Mouse (Mus musculus) MEL (cell line): Measurements from ENCODE around the gene Ceacam1. TPM values are rescaled to one million over a fixed set of nuclear protein-coding genes. Genes with fewer than 3 reads are reported as not detected.
"Not testable (repeated sequence)": the region's sequence is repeated elsewhere in the genome, so short reads cannot be mapped to it uniquely, and the experiment has no call there.

ENCODE experiments used
- DNase-seq: peaks from one replicate; pipeline ENCODE4 v3.0.0; 2011; ENCODE audit warnings: low read depth, low spot score
- H3K27ac ChIP-seq: 2 replicates; pipeline ENCODE4 v1.5.1; 2012; ENCODE audit warnings: low read depth, mild to moderate bottlenecking, control low read depth, low read length, moderate library complexity; ENCODE audit not compliant: control insufficient read depth
- H3K27me3 ChIP-seq, 2 experiments: fragments of 150-350 bp in 1 of 2; sonication (generic) in 1 of 2; 2 replicates each; pipeline ENCODE4 v1.6.1; 2012; ENCODE audit warnings: low read length in 2 of 2, mild to moderate bottlenecking in 2 of 2, improper control_type of control experiment in 1 of 2, moderate library complexity in 1 of 2; ENCODE audit not compliant: insufficient read depth in 2 of 2, control insufficient read depth in 1 of 2
- H3K36me3 ChIP-seq, 2 experiments: 2 replicates each; pipeline ENCODE4 v1.6.1; 2012 to 2014; ENCODE audit warnings: low read length in 2 of 2, improper control_type of control experiment in 1 of 2, inconsistent platforms in 1 of 2, mild to moderate bottlenecking in 1 of 2; ENCODE audit not compliant: insufficient read depth in 2 of 2, control insufficient read depth in 1 of 2
- H3K4me1 ChIP-seq, 2 experiments: fragments of 150-350 bp in 1 of 2; sonication (generic) in 1 of 2; 2 replicates each; pipeline ENCODE4 v1.6.1; 2012; ENCODE audit warnings: low read length in 2 of 2, improper control_type of control experiment in 1 of 2, mild to moderate bottlenecking in 1 of 2; ENCODE audit not compliant: insufficient read depth in 2 of 2, control insufficient read depth in 1 of 2
- H3K4me3 ChIP-seq, 2 experiments: fragments of 150-350 bp in 1 of 2; sonication (generic) in 1 of 2; 2 replicates each; pipeline ENCODE4 v1.5.1; 2012; ENCODE audit warnings: low read depth in 2 of 2, low read length in 2 of 2, mild to moderate bottlenecking in 2 of 2, moderate library complexity in 2 of 2, control low read depth in 1 of 2, improper control_type of control experiment in 1 of 2; ENCODE audit not compliant: control insufficient read depth in 1 of 2, insufficient read depth in 1 of 2
- H3K79me2 ChIP-seq: 2 replicates; pipeline ENCODE4 v1.6.1; 2012; ENCODE audit warnings: mild to moderate bottlenecking, low read length, moderate library complexity; ENCODE audit not compliant: control insufficient read depth, poor library complexity, insufficient read depth
- H3K9ac ChIP-seq: 2 replicates; pipeline ENCODE4 v1.6.1; 2012; ENCODE audit warnings: low read depth, mild to moderate bottlenecking, control low read depth, low read length, moderate library complexity; ENCODE audit not compliant: control insufficient read depth, poor library complexity, severe bottlenecking
- H3K9me3 ChIP-seq: fragments of 150-350 bp; sonication (generic); replicated peaks from 2 replicates; pipeline ENCODE4 v1.6.1; 2012; ENCODE audit warnings: mild to moderate bottlenecking, low read length, improper control_type of control experiment, moderate library complexity; ENCODE audit not compliant: insufficient read depth
- CHD1 ChIP-seq: IDR thresholded peaks from 2 replicates; pipeline ENCODE4 v1.6.1; 2012; ENCODE audit warnings: low read depth, mild to moderate bottlenecking, inconsistent platforms, low read length, improper control_type of control experiment
- CHD2 ChIP-seq: IDR thresholded peaks from 2 replicates; pipeline ENCODE4 v1.6.1; 2011; ENCODE audit warnings: low read length, improper control_type of control experiment
- CTCF ChIP-seq, 3 experiments: IDR thresholded peaks in 2 of 3; conservative IDR thresholded peaks in 1 of 3; 2 replicates each; pipeline ENCODE4 v1.5.1; 2011 to 2012; ENCODE audit warnings: low read length in 3 of 3, low read depth in 2 of 3, mild to moderate bottlenecking in 2 of 3, improper control_type of control experiment in 1 of 3, inconsistent platforms in 1 of 3, mixed read lengths in 1 of 3, moderate library complexity in 1 of 3; ENCODE audit not compliant: control insufficient read depth in 1 of 3, insufficient read depth in 1 of 3, poor library complexity in 1 of 3, severe bottlenecking in 1 of 3
- E2F4 ChIP-seq: IDR thresholded peaks from 2 replicates; pipeline ENCODE4 v1.6.1; 2011; ENCODE audit warnings: low read depth, low read length, improper control_type of control experiment, borderline replicate concordance
- ETS1 ChIP-seq: IDR thresholded peaks from 2 replicates; pipeline ENCODE4 v1.6.1; 2012; ENCODE audit warnings: low read depth, mild to moderate bottlenecking, inconsistent platforms, low read length, improper control_type of control experiment, moderate library complexity
- GATA1 ChIP-seq: IDR thresholded peaks from 2 replicates; pipeline ENCODE4 v1.6.1; 2011; ENCODE audit warnings: low read depth, low read length, improper control_type of control experiment
- JUND ChIP-seq: IDR thresholded peaks from 2 replicates; pipeline ENCODE4 v1.6.1; 2011; ENCODE audit warnings: low read depth, mild to moderate bottlenecking, improper control_type of control experiment, low read length
- MAX ChIP-seq: IDR thresholded peaks from 2 replicates; pipeline ENCODE4 v1.6.1; 2011; ENCODE audit warnings: low read length, improper control_type of control experiment
- MEF2A ChIP-seq: IDR thresholded peaks from 2 replicates; pipeline ENCODE4 v1.6.1; 2014; ENCODE audit warnings: low read depth, mild to moderate bottlenecking, inconsistent platforms, low read length, improper control_type of control experiment; ENCODE audit not compliant: poor library complexity, insufficient replicate concordance, severe bottlenecking; ENCODE audit errors: extremely low read depth
- MYB ChIP-seq: IDR thresholded peaks from 2 replicates; pipeline ENCODE4 v1.6.1; 2011; ENCODE audit warnings: mild to moderate bottlenecking, low read depth, low read length, improper control_type of control experiment
- MYC ChIP-seq: IDR thresholded peaks from 2 replicates; pipeline ENCODE4 v1.6.1; 2011; ENCODE audit warnings: low read depth, mild to moderate bottlenecking, low read length, improper control_type of control experiment, moderate library complexity
- NELFE ChIP-seq: IDR thresholded peaks from 2 replicates; pipeline ENCODE4 v1.6.1; 2011; ENCODE audit warnings: low read depth, low read length, improper control_type of control experiment
- POLR2A ChIP-seq, 2 experiments: IDR thresholded peaks; 2 replicates each; pipeline ENCODE4 v1.6.1; 2011 to 2012; ENCODE audit warnings: low read length in 2 of 2, mild to moderate bottlenecking in 2 of 2, control low read depth in 1 of 2, improper control_type of control experiment in 1 of 2, low read depth in 1 of 2, moderate library complexity in 1 of 2; ENCODE audit not compliant: control insufficient read depth in 1 of 2, insufficient read depth in 1 of 2, poor library complexity in 1 of 2
- POLR2AphosphoS5 ChIP-seq: IDR thresholded peaks from 2 replicates; pipeline ENCODE4 v1.6.1; 2012; ENCODE audit warnings: low read depth, borderline replicate concordance, mild to moderate bottlenecking, inconsistent platforms, low read length, moderate library complexity, mixed read lengths
- SIN3A ChIP-seq: IDR thresholded peaks from 2 replicates; pipeline ENCODE4 v1.6.1; 2012; ENCODE audit warnings: low read length, improper control_type of control experiment, inconsistent platforms
- TAL1 ChIP-seq: IDR thresholded peaks from 2 replicates; pipeline ENCODE4 v1.6.1; 2012; ENCODE audit warnings: mild to moderate bottlenecking, inconsistent platforms, low read length, moderate library complexity, mixed read lengths
- UBTF ChIP-seq: IDR thresholded peaks from 2 replicates; pipeline ENCODE4 v1.6.1; 2012; ENCODE audit warnings: low read depth, mild to moderate bottlenecking, inconsistent platforms, low read length, improper control_type of control experiment, moderate library complexity, borderline replicate concordance; ENCODE audit not compliant: insufficient read depth
- USF2 ChIP-seq, 2 experiments: IDR thresholded peaks; 2 replicates each; pipeline ENCODE4 v1.6.1; 2011 to 2012; ENCODE audit warnings: improper control_type of control experiment in 2 of 2, low read length in 2 of 2, borderline replicate concordance in 1 of 2, inconsistent platforms in 1 of 2, low read depth in 1 of 2, mild to moderate bottlenecking in 1 of 2; ENCODE audit not compliant: insufficient read depth in 1 of 2
- ZKSCAN1 ChIP-seq: IDR thresholded peaks from 2 replicates; pipeline ENCODE4 v1.6.1; 2012; ENCODE audit warnings: low read depth, mild to moderate bottlenecking, inconsistent platforms, low read length, improper control_type of control experiment, moderate library complexity
- ZNF384 ChIP-seq: IDR thresholded peaks from 2 replicates; pipeline ENCODE4 v1.6.1; 2012; ENCODE audit warnings: low read depth, mild to moderate bottlenecking, inconsistent platforms, low read length, improper control_type of control experiment
- polyA plus RNA-seq, 2 experiments: library from polyadenylated mRNA; stranded (reverse) in 1 of 2; unstranded in 1 of 2; fragments of >175 nt in 1 of 2; fragments of >200 nt in 1 of 2; gene quantifications; 2 replicates each; pipeline versions ENCODE4 v1.2.1 to v1.2.4; 2012; ENCODE audit warnings: low replicate concordance in 2 of 2, low read depth in 1 of 2; ENCODE audit not compliant: insufficient read length in 2 of 2, insufficient read depth in 1 of 2, missing spikeins in 1 of 2
- total RNA-seq: library from RNA; depleted of rRNA; stranded (reverse); fragments of 300-350 nt; gene quantifications from 2 replicates; pipeline ENCODE4 v1.2.3, GENCODE M21; 2012

The Ceacam1 gene
- total and polyA plus RNA-seq, 3 experiments = 0.27 to 1.5 TPM; not detected in 1

DNA sequence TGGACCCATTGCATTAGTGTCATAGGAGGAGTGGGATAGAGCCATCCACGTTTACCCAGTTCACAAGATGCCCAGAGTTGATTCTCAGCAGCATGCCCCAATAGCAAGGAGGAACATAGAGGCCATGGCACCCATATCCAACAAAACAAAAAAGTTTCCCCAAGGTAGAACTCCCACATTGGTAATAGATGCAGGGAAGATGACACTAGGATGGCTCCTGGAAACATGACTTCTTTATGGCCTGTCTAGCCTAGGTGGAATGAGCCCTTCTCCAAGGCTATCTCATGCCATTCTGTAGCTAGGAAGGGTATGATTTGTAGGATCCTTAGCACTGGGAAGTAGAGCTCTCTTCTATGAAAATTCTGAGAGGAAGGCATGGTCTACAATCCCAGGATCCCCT is 12.4 kb downstream of the Ceacam1 start:
- no peaks in the 10 kb centered on the region for H3K9me3 ChIP-seq
- no peaks in the 10 kb centered on the region for H3K36me3 ChIP-seq
- no peak overlapping the region for H3K27ac ChIP-seq
- no peak overlapping the region for H3K4me3 ChIP-seq
- H3K79me2 ChIP-seq = no peaks in the 10 kb centered on the region
- H3K9ac ChIP-seq = no peak overlapping the region
- TF ChIP-seq MYC (no peak), POLR2AphosphoS5 (no peak)
- TF ChIP-seq, all 39 proteins: peak for 0
- H3K4me1 ChIP-seq = no peaks in the 10 kb centered on the region
- H3K27me3 ChIP-seq = no peaks in the 10 kb centered on the region
- no peak for DNase-seq

GRCm38 (mm10) chr7:25462033-25462337 is 15.4 kb downstream of the Ceacam1 start:
- not testable (repeated sequence) for H3K27ac ChIP-seq, H3K9me3 ChIP-seq, H3K79me2 ChIP-seq, H3K9ac ChIP-seq, H3K27me3 ChIP-seq, H3K4me1 ChIP-seq, DNase-seq, H3K36me3 ChIP-seq, H3K4me3 ChIP-seq

DNA sequence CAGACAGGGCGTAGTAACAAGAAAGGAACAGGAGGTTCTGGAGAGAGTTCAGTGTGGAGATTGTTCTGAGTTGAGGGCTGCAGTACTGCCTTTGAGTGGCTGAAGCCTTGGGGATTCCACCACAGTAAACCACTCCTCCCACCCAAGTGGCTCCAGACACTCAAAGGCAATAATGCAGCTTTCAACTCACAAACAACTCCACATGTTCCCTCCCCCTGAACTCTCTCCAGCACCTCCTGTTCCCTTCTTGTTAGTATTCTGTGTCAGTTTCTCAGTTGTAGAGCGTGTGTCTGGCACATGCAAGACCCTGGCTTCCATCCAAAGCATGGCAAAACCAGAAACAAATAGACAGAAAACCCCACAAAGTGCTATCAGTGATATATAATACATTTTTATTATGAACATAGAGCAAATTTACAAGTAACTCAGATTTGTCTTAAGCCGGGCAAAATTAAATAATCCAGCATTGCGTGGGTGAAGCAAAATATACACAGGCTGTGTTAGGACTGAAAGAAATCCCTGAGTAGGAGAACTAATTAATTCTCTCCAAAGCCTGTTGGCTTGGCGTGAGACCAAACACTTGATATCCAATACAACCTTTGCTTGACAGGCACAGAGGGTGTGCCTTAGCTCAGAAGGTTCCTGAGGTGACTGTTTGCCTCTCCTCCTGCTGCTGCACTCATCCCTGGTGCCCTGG is 15.9 kb downstream of the Ceacam1 start:
- H3K27me3 ChIP-seq, DNase-seq, H3K9ac ChIP-seq, H3K4me3 ChIP-seq, H3K4me1 ChIP-seq, H3K79me2 ChIP-seq, H3K27ac ChIP-seq, H3K36me3 ChIP-seq, H3K9me3 ChIP-seq: not testable (repeated sequence)

GRCm38 (mm10) chr7:25452103-25452502 is 25.3 kb downstream of the Ceacam1 start:
- Histone ChIP-seq H3K27ac (no peak overlapping the region), H3K9me3 (no peaks in the 10 kb centered on the region), H3K9ac (no peak overlapping the region), H3K4me1 (no peaks in the 10 kb centered on the region), H3K36me3 (no peaks in the 10 kb centered on the region), H3K27me3 (no peaks in the 10 kb centered on the region), H3K4me3 (no peak overlapping the region), H3K79me2 (no peaks in the 10 kb centered on the region)
- TF ChIP-seq E2F4 (no peak), GATA1 (no peak), TAL1 (no peak), POLR2A (IDR thresholded peaks at IDR 0.05; ENCODE audit: control insufficient read depth in 1 of 2, insufficient read depth in 1 of 2, low read depth in 1 of 2, low read length in 2 of 2, poor library complexity in 1 of 2) (no peak), JUND (no peak), ZKSCAN1 (no peak), NELFE (no peak), MYB (no peak), SIN3A (no peak), MEF2A (no peak), CHD1 (no peak), CHD2 (no peak), ETS1 (no peak), MAX (no peak), UBTF (no peak), USF2 (IDR thresholded peaks at IDR 0.05; ENCODE audit: borderline replicate concordance in 1 of 2, insufficient read depth in 1 of 2, low read depth in 1 of 2, low read length in 2 of 2) (no peak), ZNF384 (no peak), CTCF (IDR thresholded peaks at IDR 0.05 in 2 of 3, conservative IDR thresholded peaks at IDR 0.05 in 1 of 3; ENCODE audit: control insufficient read depth in 1 of 3, insufficient read depth in 1 of 3, low read depth in 2 of 3, low read length in 3 of 3, poor library complexity in 1 of 3, severe bottlenecking in 1 of 3) (no peak)
- DNase-seq = no peak
